Mouse (Mus musculus) hindbrain, embryonic 10.5 days (tissue): Measurements from ENCODE around the gene Slc26a1. TPM values are rescaled to one million over a fixed set of nuclear protein-coding genes. Genes with fewer than 3 reads are reported as not detected.
A peak's percentile ranks its signal among the peaks of the same experiment; 100 is the strongest.
"Not testable (repeated sequence)": the region's sequence is repeated elsewhere in the genome, so short reads cannot be mapped to it uniquely, and the experiment has no call there.

Experiments
- DNase-seq: peaks from one replicate; pipeline ENCODE4 v3.0.0-alpha.2; 2017; ENCODE audit warnings: low spot score
- H3K27ac ChIP-seq: fragments of 300-500 bp; sonication (generic); 2 replicates; pipeline ENCODE4 v1.5.1; 2016; ENCODE audit warnings: mild to moderate bottlenecking, moderate library complexity
- H3K27me3 ChIP-seq: fragments of 300-500 bp; sonication (generic); 2 replicates; pipeline ENCODE4 v1.6.1; 2016; ENCODE audit warnings: mild to moderate bottlenecking; ENCODE audit not compliant: poor library complexity, insufficient read depth, severe bottlenecking
- H3K36me3 ChIP-seq: fragments of 300-500 bp; sonication (generic); 2 replicates; pipeline ENCODE4 v1.6.1; 2016; ENCODE audit warnings: mild to moderate bottlenecking, moderate library complexity
- H3K4me1 ChIP-seq: fragments of 300-500 bp; sonication (generic); replicated peaks from 2 replicates; pipeline ENCODE4 v1.6.1; 2016; ENCODE audit warnings: mild to moderate bottlenecking
- H3K4me3 ChIP-seq: fragments of 300-500 bp; sonication (generic); 2 replicates; pipeline ENCODE4 v1.5.1; 2016; ENCODE audit warnings: mild to moderate bottlenecking, moderate library complexity
- H3K9me3 ChIP-seq: fragments of 300-500 bp; sonication (generic); 2 replicates; pipeline ENCODE4 v1.6.1; 2016; ENCODE audit warnings: mild to moderate bottlenecking, moderate library complexity
- WGBS: fragments of 180-500 bp; shearing (Covaris S2); methylation state at CpG from one replicate; pipeline ENCODE4 v1.1.7; 2016; 5-methylcytosine and 5-hydroxymethylcytosine counted together
- polyA plus RNA-seq: library from polyadenylated mRNA; unstranded; fragments of >200 nt; fragmentation: Nextera tagmentation; extraction: Ambion mirVana; gene quantifications from 2 replicates; pipeline ENCODE4 v1.2.1, GENCODE M21; 2016

Slc26a1 gene
- polyA plus RNA-seq, 1 experiment from 2014 or later = 0.99 TPM

GRCm38 (mm10) chr5:108648937-108649576 is 26.3 kb downstream of the Slc26a1 start:
- peaks cover 88% of the 10 kb centered on the region for H3K36me3 ChIP-seq
- no peaks in the 10 kb centered on the region for H3K27me3 ChIP-seq
- no peaks in the 10 kb centered on the region for H3K9me3 ChIP-seq
- WGBS = 92% methylated on average over 11 of the region's 11 CpGs
- H3K4me3 ChIP-seq = no peak overlapping the region
- DNase-seq = no peak
- no peaks in the 10 kb centered on the region for H3K4me1 ChIP-seq
- no peak overlapping the region for H3K27ac ChIP-seq

- Histone ChIP-seq H3K27ac (no peak overlapping the region), H3K9me3 (no peaks in the 10 kb centered on the region), H3K36me3 (peaks cover 81% of the 10 kb centered on the region), H3K27me3 (no peaks in the 10 kb centered on the region), H3K4me3 (no peak overlapping the region), H3K4me1 (no peaks in the 10 kb centered on the region)
- 89% methylated on average over 2 of the region's 2 CpGs for WGBS
- DNase-seq = no peak
Measured at GRCm38 (mm10) chr5:108647820-108648465, 27.4 kb downstream of the Slc26a1 start.

- no peak overlapping the region for H3K27ac ChIP-seq
- no peak overlapping the region for H3K4me3 ChIP-seq
- no peaks in the 10 kb centered on the region for H3K9me3 ChIP-seq
- 91% methylated on average over 2 of the region's 2 CpGs for WGBS
- no peaks in the 10 kb centered on the region for H3K27me3 ChIP-seq
- no peaks in the 10 kb centered on the region for H3K4me1 ChIP-seq
- H3K36me3 ChIP-seq = peaks cover 81% of the 10 kb centered on the region
- DNase-seq = no peak
Measured at GRCm38 (mm10) chr5:108647311-108647710, 28.1 kb downstream of the Slc26a1 start.

GRCm38 (mm10) chr5:108646343-108646660 is 29.1 kb downstream of the Slc26a1 start:
- Histone ChIP-seq H3K36me3 (peaks cover 80% of the 10 kb centered on the region), H3K4me3 (no peak overlapping the region), H3K4me1 (no peaks in the 10 kb centered on the region), H3K27me3 (no peaks in the 10 kb centered on the region), H3K9me3 (no peaks in the 10 kb centered on the region), H3K27ac (no peak overlapping the region)
- DNase-seq = no peak
- 94% methylated on average over 3 of the region's 3 CpGs for WGBS

GRCm38 (mm10) chr5:108645651-108646342 is 29.6 kb downstream of the Slc26a1 start:
- peaks cover 75% of the 10 kb centered on the region for H3K36me3 ChIP-seq
- 91% methylated on average over 9 of the region's 9 CpGs for WGBS
- DNase-seq = no peak
- no peak overlapping the region for H3K4me3 ChIP-seq
- no peaks in the 10 kb centered on the region for H3K4me1 ChIP-seq
- H3K9me3 ChIP-seq = no peaks in the 10 kb centered on the region
- no peak overlapping the region for H3K27ac ChIP-seq
- H3K27me3 ChIP-seq = no peaks in the 10 kb centered on the region

- Histone ChIP-seq H3K27ac (no peak overlapping the region), H3K27me3 (no peaks in the 10 kb centered on the region), H3K36me3 (peaks cover 54% of the 10 kb centered on the region), H3K4me1 (no peaks in the 10 kb centered on the region), H3K4me3 (no peak overlapping the region), H3K9me3 (no peaks in the 10 kb centered on the region)
- 85% methylated on average over 2 of the region's 2 CpGs for WGBS
- no peak for DNase-seq
Measured at GRCm38 (mm10) chr5:108643674-108644073, 31.7 kb downstream of the Slc26a1 start.

GRCm38 (mm10) chr5:108636172-108636571 is 39.2 kb downstream of the Slc26a1 start:
- H3K4me3 ChIP-seq = no peak overlapping the region
- 80% methylated on average over 4 of the region's 4 CpGs for WGBS
- no peak overlapping the region for H3K27ac ChIP-seq
- DNase-seq = no peak
- H3K27me3 ChIP-seq = no peaks in the 10 kb centered on the region
- peaks cover 6% of the 10 kb centered on the region; the same call in 1 of the 2 replicates for H3K36me3 ChIP-seq
- no peaks in the 10 kb centered on the region for H3K9me3 ChIP-seq
- no peaks in the 10 kb centered on the region for H3K4me1 ChIP-seq

GRCm38 (mm10) chr5:108634088-108634487 is 41.3 kb downstream of the Slc26a1 start:
- WGBS = 92% methylated on average over 3 of the region's 3 CpGs
- not testable (repeated sequence) for H3K4me3 ChIP-seq, H3K4me1 ChIP-seq, DNase-seq, H3K36me3 ChIP-seq, H3K27ac ChIP-seq, H3K9me3 ChIP-seq, H3K27me3 ChIP-seq

- 94% methylated on average over 4 of the region's 4 CpGs for WGBS
Measured at GRCm38 (mm10) chr5:108633676-108634075, 41.7 kb downstream of the Slc26a1 start.

GRCm38 (mm10) chr5:108629634-108630483 is 45.5 kb downstream of the Slc26a1 start, which contains the start of the genes Gak and Tmem175:
TSS of gene Gak (minus strand) at chr5:108629755.
TSS of gene Tmem175 (plus strand) at chr5:108629770.
- peak; percentile 94 for DNase-seq
- H3K27me3 ChIP-seq = no peaks in the 10 kb centered on the region
- peaks cover 22% of the 10 kb centered on the region for H3K4me1 ChIP-seq
- H3K4me3 ChIP-seq = peak within 1 kb of the TSS; percentile 95
- peak within 1 kb of the TSS; percentile 97 for H3K27ac ChIP-seq
- no peaks in the 10 kb centered on the region for H3K9me3 ChIP-seq
- under 1% methylated on average over 58 of the region's 58 CpGs for whole genome bisulfite sequencing
- no peaks in the 10 kb centered on the region for H3K36me3 ChIP-seq

More at GRCm38 (mm10) chr5:108633676-108634075, 41.7 kb downstream of the Slc26a1 start:
- Histone ChIP-seq H3K27me3 (no peaks in the 10 kb centered on the region), H3K4me3 (no peak overlapping the region), H3K27ac (no peak overlapping the region), H3K4me1 (peaks cover 13% of the 10 kb centered on the region), H3K9me3 (no peaks in the 10 kb centered on the region), H3K36me3 (peaks cover 6% of the 10 kb centered on the region; the same call in 1 of the 2 replicates)
- no peak for DNase-seq

GRCm38 (mm10) chr5:108628891-108629633 is 46.3 kb downstream of the Slc26a1 start:
- peaks cover 7% of the 10 kb centered on the region for H3K36me3 ChIP-seq
- 2% methylated on average over 32 of the region's 32 CpGs for WGBS
- H3K27ac ChIP-seq = peak overlapping the region; percentile 97
- peaks cover 22% of the 10 kb centered on the region for H3K4me1 ChIP-seq
- peak overlapping the region; percentile 95 for H3K4me3 ChIP-seq
- no peak for DNase-seq
- no peaks in the 10 kb centered on the region for H3K27me3 ChIP-seq
- H3K9me3 ChIP-seq = no peaks in the 10 kb centered on the region
